ENCODE assay signal across 26 mouse cellular contexts in genomic region chr9:14758590-14758989, GRCm38 (mm10). TPM values are rescaled to one million over a fixed set of nuclear protein-coding genes. Genes with fewer than 3 reads are reported as not detected.
DNase-seq lines count a peak whose midpoint lies in the region; ATAC-seq and TF ChIP-seq lines count a peak whose summit lies in the region.
"Had no signal": no experiment of that assay in that cellular context is flagged by ENCODE, and none has a peak within 500 bp of the region (broad histone marks: within the 10 kb centered on the region; RNA-seq: fewer than 3 reads in every experiment).

No protein-coding gene starts in this region.

- dilution Hi-C loops in CH12.LX (cut with MboI; ENCODE audit: extremely low pct_ligation_motif_present, extremely low pct_unique_long_range_greater_than_20kb, low sequenced_read_pairs): no loop called here

- TF ChIP-seq CTCF in CH12.LX (conservative IDR thresholded peaks at IDR 0.05 in 1 of 2, IDR thresholded peaks at IDR 0.05 in 1 of 2; ENCODE audit: low read depth in 2 of 2, low read length in 2 of 2): no peak

- no peaks in the 10 kb centered on the region for H3K36me3 ChIP-seq in liver, embryonic 16.5 days (ENCODE audit: control insufficient read depth, insufficient read depth)
- H3K36me3 ChIP-seq in liver, embryonic 12.5 days: no peaks in the 10 kb centered on the region
- H3K36me3 ChIP-seq in CH12.LX (replicated peaks in 1 of 2; ENCODE audit: control insufficient read depth in 1 of 2, insufficient read depth in 1 of 2, low read length in 1 of 2): no peaks in the 10 kb centered on the region
- H3K36me3 ChIP-seq: hindbrain, embryonic 10.5 days; limb, embryonic 10.5 days; liver, embryonic 15.5 days; midbrain, embryonic 13.5 days had no signal

- no peaks in the 10 kb centered on the region for H3K9me3 ChIP-seq in liver, embryonic 16.5 days (replicated peaks; ENCODE audit: control insufficient read depth, low read length)
- H3K9me3 ChIP-seq in liver, embryonic 12.5 days (replicated peaks): no peaks in the 10 kb centered on the region
- no peaks in the 10 kb centered on the region for H3K9me3 ChIP-seq in CH12.LX (replicated peaks; ENCODE audit: low read length)
- H3K9me3 ChIP-seq: forebrain, embryonic 13.5 days; hindbrain, embryonic 10.5 days; limb, embryonic 10.5 days; liver, embryonic 15.5 days; midbrain, embryonic 13.5 days had no signal

- H3K27me3 ChIP-seq in liver, embryonic 16.5 days (ENCODE audit: control insufficient read depth, insufficient read depth, low read depth, low read length): no peaks in the 10 kb centered on the region
- 0 out of 2 replicates have a peak, but pooled peaks cover 3% of the 10 kb centered on the region for H3K27me3 ChIP-seq in liver, embryonic 12.5 days (replicated peaks)
- no peaks in the 10 kb centered on the region for H3K27me3 ChIP-seq in CH12.LX (replicated peaks)
- H3K27me3 ChIP-seq: forebrain, embryonic 13.5 days; liver, embryonic 15.5 days; midbrain, embryonic 13.5 days had no signal

- no peak for TF ChIP-seq POLR2A in CH12.LX (IDR thresholded peaks at IDR 0.05; ENCODE audit: low read depth, low read length)

- no peaks in the 10 kb centered on the region for H3K4me1 ChIP-seq in liver, embryonic 16.5 days (ENCODE audit: control insufficient read depth, low read depth, low read length)
- H3K4me1 ChIP-seq in liver, embryonic 12.5 days: no peaks in the 10 kb centered on the region
- peaks cover 4 to 8% of the 10 kb centered on the region in 2 experiments for H3K4me1 ChIP-seq in CH12.LX (ENCODE audit: control insufficient read depth in 1 of 2, insufficient read depth in 2 of 2)
- H3K4me1 ChIP-seq: forebrain, embryonic 13.5 days; hindbrain, embryonic 10.5 days; liver, embryonic 15.5 days; midbrain, embryonic 13.5 days had no signal

- H3K4me3 ChIP-seq in liver, embryonic 16.5 days (ENCODE audit: low read depth, low read length): no peak overlapping the region
- H3K4me3 ChIP-seq in liver, embryonic 12.5 days: no peak overlapping the region
- H3K4me3 ChIP-seq in CH12.LX (replicated peaks in 1 of 3; ENCODE audit: low read depth in 2 of 3, low read length in 2 of 3, poor library complexity in 1 of 3): no peak overlapping the region
- H3K4me3 ChIP-seq: forebrain, embryonic 13.5 days; hindbrain, embryonic 10.5 days; left cerebral cortex, adult 2 months; limb, embryonic 10.5 days; liver, embryonic 15.5 days; midbrain, embryonic 13.5 days had no signal

- no peaks in the 10 kb centered on the region for H3K79me2 ChIP-seq in CH12.LX (replicated peaks; ENCODE audit: control insufficient read depth, extremely low read depth, insufficient read depth, poor library complexity, severe bottlenecking)

- H3K9ac ChIP-seq in liver, embryonic 16.5 days (ENCODE audit: low read depth, low read length): no peak overlapping the region
- no peak overlapping the region for H3K9ac ChIP-seq in liver, embryonic 12.5 days
- H3K9ac ChIP-seq in CH12.LX (ENCODE audit: insufficient read depth, low read depth): no peak overlapping the region
- H3K9ac ChIP-seq: forebrain, embryonic 13.5 days; liver, embryonic 15.5 days; midbrain, embryonic 13.5 days had no signal

- TF ChIP-seq EP300 in CH12.LX (IDR thresholded peaks at IDR 0.05; ENCODE audit: low read length): no peak

- no peak overlapping the region for H3K4me2 ChIP-seq in liver, embryonic 16.5 days (ENCODE audit: low read depth, low read length)
- H3K4me2 ChIP-seq in liver, embryonic 12.5 days: no peak overlapping the region
- H3K4me2 ChIP-seq in CH12.LX (ENCODE audit: insufficient read depth, low read depth, poor library complexity, severe bottlenecking): no peak overlapping the region
- H3K4me2 ChIP-seq: forebrain, embryonic 13.5 days; liver, embryonic 15.5 days; midbrain, embryonic 13.5 days had no signal

- no peak for DNase-seq in CH12.LX (ENCODE audit: extremely low read depth)
- no peak for DNase-seq in gastrocnemius, postnatal 10 days
- DNase-seq in embryo, embryonic 11 days: no peak
- DNase-seq in thymus, postnatal 25 days: no peak
- DNase-seq: adrenal gland, postnatal 10 days; cerebellum, adult 11 months; cerebellum, postnatal 14 days; gastrocnemius, postnatal 14 days; kidney, adult 2 months; kidney, postnatal 14 days; lung, postnatal 4 days; right cerebral cortex, postnatal 4 days; thymus, postnatal 14 days had no signal

- H3K27ac ChIP-seq in liver, embryonic 16.5 days (ENCODE audit: low read length): no peak overlapping the region
- no peak overlapping the region for H3K27ac ChIP-seq in liver, embryonic 12.5 days
- H3K27ac ChIP-seq in CH12.LX (ENCODE audit: insufficient read depth, low read depth): no peak overlapping the region
- H3K27ac ChIP-seq: forebrain, embryonic 13.5 days; hindbrain, embryonic 10.5 days; left cerebral cortex, adult 2 months; limb, embryonic 10.5 days; liver, embryonic 15.5 days; midbrain, embryonic 13.5 days had no signal

- 21% methylated on average over 7 of the region's 7 CpGs for WGBS in liver, embryonic 16.5 days (ENCODE audit: insufficient replicate concordance)
- 36% methylated on average over 7 of the region's 7 CpGs for WGBS in liver, embryonic 12.5 days (ENCODE audit: insufficient replicate concordance)

- in situ Hi-C loops in CH12.LX (cut with MboI; ENCODE audit: low pct_ligation_motif_present, low pct_unique_long_range_greater_than_20kb, low sequenced_read_pairs): no loop called here

- no peak for TF ChIP-seq RAD21 in CH12.LX (IDR thresholded peaks at IDR 0.05; ENCODE audit: low read depth, low read length)

- ATAC-seq in liver, embryonic 16.5 days (ENCODE audit: low read depth): peak; percentile 19; the same call in 1 of the 2 replicates
- ATAC-seq in liver, embryonic 12.5 days: no peak; the same call in 1 of the 2 replicates
- peak; percentile 89 for ATAC-seq in common myeloid progenitor, adult 5-6 weeks (replicated peaks; ENCODE audit: low read depth, poor library complexity, severe bottlenecking)
- peak; percentile 96 for ATAC-seq in megakaryocyte progenitor cell, adult 5-6 weeks (replicated peaks; ENCODE audit: poor library complexity)
- ATAC-seq: activated CD4-positive, CD25-positive, alpha-beta regulatory T cell, adult 4 months; forebrain, embryonic 13.5 days; midbrain, embryonic 13.5 days had no signal

TF ChIP-seq in CH12.LX, 34 proteins besides CTCF, POLR2A, EP300 and RAD21 (continues in another document):
- TF ChIP-seq ZNF384 (IDR thresholded peaks at IDR 0.05; ENCODE audit: low read depth, low read length): no peak
- TF ChIP-seq TBP (conservative IDR thresholded peaks at IDR 0.05; ENCODE audit: low read depth, low read length): no peak

RNA-seq across cellular contexts. Expression of gene Fut4, which starts 6.4 kb away (rescaled TPM):
- polyA plus RNA-seq in liver, embryonic 16.5 days (2015; fragmentation: Nextera tagmentation; extraction: Ambion mirVana): 0.55 and 0.61 TPM in 2 replicates
- polyA plus RNA-seq in liver, embryonic 12.5 days (2016; fragmentation: Nextera tagmentation; extraction: Ambion mirVana): 0.72 and 1.1 TPM in 2 replicates
- total RNA-seq in CH12.LX (2012; rRNA removed) (not detected in 2 replicates), CH12.LX (2014; rRNA removed) (not detected in 2 replicates)
- not detected in 2 replicates for polyA plus RNA-seq in CH12.LX (2012; ENCODE audit: insufficient read length, low read depth)
- 6.2 and 6.4 TPM in 2 replicates for total RNA-seq in common myeloid progenitor, adult 5-6 weeks (2017)
- total RNA-seq in megakaryocyte progenitor cell, adult 5-6 weeks (2015): 6.3 and 10.0 TPM in 2 replicates
- total RNA-seq in megakaryocyte progenitor cell, adult 5-6 weeks (2017): 8.6 and 9.3 TPM in 2 replicates
- under 1 TPM; 0.56 to 0.84 TPM for total RNA-seq in gastrocnemius, postnatal 10 days (2021)

RNA-seq across cellular contexts. Expression of gene 1700012B09Rik, which starts 12.2 kb away (rescaled TPM):
- not detected in 2 replicates for polyA plus RNA-seq in liver, embryonic 16.5 days (2015; fragmentation: Nextera tagmentation; extraction: Ambion mirVana)
- polyA plus RNA-seq in liver, embryonic 12.5 days (2016; fragmentation: Nextera tagmentation; extraction: Ambion mirVana): not detected in 2 replicates
- total RNA-seq in CH12.LX (2012; rRNA removed) (not detected in 2 replicates), CH12.LX (2014; rRNA removed) (not detected in 2 replicates)
- not detected in 2 replicates for polyA plus RNA-seq in CH12.LX (2012; ENCODE audit: insufficient read length, low read depth)
- 0.87 TPM in 1 of 2 replicates, not detected in the other for total RNA-seq in common myeloid progenitor, adult 5-6 weeks (2017)
- total RNA-seq in megakaryocyte progenitor cell, adult 5-6 weeks (2015): 7.4 and 9.9 TPM in 2 replicates
- 7.1 and 10.8 TPM in 2 replicates for total RNA-seq in megakaryocyte progenitor cell, adult 5-6 weeks (2017)
- total RNA-seq in gastrocnemius, postnatal 10 days (2021): not detected
- total RNA-seq: adrenal gland, postnatal 10 days; ES-E14; gastrocnemius, postnatal 14 days; left cerebral cortex, adult 2 months had no signal
- polyA plus RNA-seq: activated CD4-positive, CD25-positive, alpha-beta regulatory T cell, adult 4 months; kidney, adult 2 months; limb, embryonic 10.5 days; liver, embryonic 15.5 days had no signal

RNA-seq across cellular contexts. Expression of gene Piwil4, which starts 18.1 kb away (rescaled TPM):
- polyA plus RNA-seq in liver, embryonic 16.5 days (2015; fragmentation: Nextera tagmentation; extraction: Ambion mirVana): 0.02 and 0.05 TPM in 2 replicates
- 0.06 and 0.11 TPM in 2 replicates for polyA plus RNA-seq in liver, embryonic 12.5 days (2016; fragmentation: Nextera tagmentation; extraction: Ambion mirVana)
- total RNA-seq in CH12.LX (2012; rRNA removed): 0.04 TPM in 1 of 2 replicates, not detected in the other
- total RNA-seq in CH12.LX (2014; rRNA removed): not detected in 2 replicates
- 0.11 TPM in 1 of 2 replicates, not detected in the other for polyA plus RNA-seq in CH12.LX (2012; ENCODE audit: insufficient read length, low read depth)
- total RNA-seq in common myeloid progenitor, adult 5-6 weeks (2017): not detected in 2 replicates
- total RNA-seq in megakaryocyte progenitor cell, adult 5-6 weeks (2015): 0.29 TPM in 1 of 2 replicates, not detected in the other
- total RNA-seq in megakaryocyte progenitor cell, adult 5-6 weeks (2017): not detected in 2 replicates
- total RNA-seq in gastrocnemius, postnatal 10 days (2021): under 1 TPM; 0.09 to 0.20 TPM
- total RNA-seq: left cerebral cortex, adult 2 months had no signal
- polyA plus RNA-seq: embryonic facial prominence, embryonic 11.5 days; forebrain, embryonic 13.5 days; limb, embryonic 10.5 days had no signal

RNA-seq across cellular contexts. Expression of gene Mre11a, which starts 25.9 kb away (rescaled TPM):
- 10.1 and 11.6 TPM in 2 replicates for polyA plus RNA-seq in liver, embryonic 16.5 days (2015; fragmentation: Nextera tagmentation; extraction: Ambion mirVana)
- 26.7 and 31.1 TPM in 2 replicates for polyA plus RNA-seq in liver, embryonic 12.5 days (2016; fragmentation: Nextera tagmentation; extraction: Ambion mirVana)
- total RNA-seq in CH12.LX (2012; rRNA removed) (27.7 and 34.8 TPM in 2 replicates), CH12.LX (2014; rRNA removed) (45.7 and 51.6 TPM in 2 replicates)
- polyA plus RNA-seq in CH12.LX (2012; ENCODE audit: insufficient read length, low read depth): 47.3 and 49.3 TPM in 2 replicates
- 74.8 and 83.5 TPM in 2 replicates for total RNA-seq in common myeloid progenitor, adult 5-6 weeks (2017)
- total RNA-seq in megakaryocyte progenitor cell, adult 5-6 weeks (2015): 21.6 and 27.4 TPM in 2 replicates
- 68.7 and 95.2 TPM in 2 replicates for total RNA-seq in megakaryocyte progenitor cell, adult 5-6 weeks (2017)
- total RNA-seq in gastrocnemius, postnatal 10 days (2021): 10 to 100 TPM; 11.4 to 14.3 TPM

RNA-seq across cellular contexts. Expression of gene Ankrd49, which starts 26.1 kb away (rescaled TPM):
- 18.9 and 21.0 TPM in 2 replicates for polyA plus RNA-seq in liver, embryonic 16.5 days (2015; fragmentation: Nextera tagmentation; extraction: Ambion mirVana)
- 38.4 and 44.0 TPM in 2 replicates for polyA plus RNA-seq in liver, embryonic 12.5 days (2016; fragmentation: Nextera tagmentation; extraction: Ambion mirVana)
- total RNA-seq in CH12.LX (2012; rRNA removed) (33.8 and 34.5 TPM in 2 replicates), CH12.LX (2014; rRNA removed) (62.5 and 72.2 TPM in 2 replicates)
- 48.2 and 49.6 TPM in 2 replicates for polyA plus RNA-seq in CH12.LX (2012; ENCODE audit: insufficient read length, low read depth)
- 56.2 and 59.8 TPM in 2 replicates for total RNA-seq in common myeloid progenitor, adult 5-6 weeks (2017)
- total RNA-seq in megakaryocyte progenitor cell, adult 5-6 weeks (2015): 71.1 and 80.4 TPM in 2 replicates
- total RNA-seq in megakaryocyte progenitor cell, adult 5-6 weeks (2017): 66.5 and 80.6 TPM in 2 replicates
- 10 to 100 TPM in 1 of 2 experiments, 1 to 10 TPM in 1; 8.6 to 10.0 TPM for total RNA-seq in gastrocnemius, postnatal 10 days (2021)
